Mouse (Mus musculus) embryonic facial prominence, embryonic 14.5 days (tissue): ENCODE measurements around the gene 4930579F01Rik. TPM values are rescaled to one million over a fixed set of nuclear protein-coding genes. Genes with fewer than 3 reads are reported as not detected.

Source experiments
- ATAC-seq: fragments of 200-750 bp; cut with Nextera tagmentation; 2 replicates; pipeline ENCODE4 v1.8.0; 2017; ENCODE audit warnings: low read depth, moderate number of reproducible peaks, moderate TSS enrichment
- DNase-seq: peaks from one replicate; pipeline ENCODE4 v3.0.0-alpha.2; 2015; ENCODE audit warnings: low spot score
- H3K27ac ChIP-seq: fragments of 300-500 bp; sonication (generic); replicated peaks from 2 replicates; pipeline ENCODE4 v1.5.1; 2014; ENCODE audit warnings: low read depth, mild to moderate bottlenecking, low read length, moderate library complexity
- H3K27me3 ChIP-seq: fragments of 300-500 bp; sonication (generic); replicated peaks from 2 replicates; pipeline ENCODE4 v1.6.1; 2014; ENCODE audit warnings: low read length; ENCODE audit not compliant: control insufficient read depth, insufficient read depth
- H3K36me3 ChIP-seq: fragments of 300-500 bp; sonication (generic); 2 replicates; pipeline ENCODE4 v1.6.1; 2014; ENCODE audit warnings: low read length, mixed read lengths; ENCODE audit not compliant: control insufficient read depth, insufficient read depth
- H3K4me1 ChIP-seq: fragments of 300-500 bp; sonication (generic); 2 replicates; pipeline ENCODE4 v1.6.1; 2014; ENCODE audit warnings: antibody characterized with exemption, low read length; ENCODE audit not compliant: control insufficient read depth, insufficient read depth
- H3K4me2 ChIP-seq: fragments of 300-500 bp; sonication (generic); 2 replicates; pipeline ENCODE4 v1.6.1; 2014; ENCODE audit warnings: low read depth, mild to moderate bottlenecking, low read length, moderate library complexity, mixed read lengths
- H3K4me3 ChIP-seq: fragments of 300-500 bp; sonication (generic); 2 replicates; pipeline ENCODE4 v1.5.1; 2014; ENCODE audit warnings: low read depth, mild to moderate bottlenecking, low read length
- H3K9ac ChIP-seq: fragments of 300-500 bp; sonication (generic); 2 replicates; pipeline ENCODE4 v1.6.1; 2014; ENCODE audit warnings: low read depth, mild to moderate bottlenecking, low read length, moderate library complexity, mixed read lengths
- H3K9me3 ChIP-seq: fragments of 300-500 bp; sonication (generic); 2 replicates; pipeline ENCODE4 v1.6.1; 2016; ENCODE audit warnings: low read length; ENCODE audit not compliant: control insufficient read depth
- WGBS: fragments of 180-500 bp; shearing (Covaris S2); extraction: QIAGEN DNeasy Blood & Tissue Kit; methylation state at CpG from one replicate; pipeline ENCODE4 v1.1.7; 2014; 5-methylcytosine and 5-hydroxymethylcytosine counted together
- polyA plus RNA-seq: library from polyadenylated mRNA; unstranded; fragments of >200 nt; fragmentation: Nextera tagmentation; extraction: Ambion mirVana; gene quantifications from 2 replicates; pipeline ENCODE4 v1.2.1, GENCODE M21; 2014

Gene 4930579F01Rik
- polyA plus RNA-seq = 0.21 TPM in 1 of 2 replicates, not detected in the other

- no peak within 1 kb of the TSS for H3K4me2 ChIP-seq
- 86% methylated on average over 15 of the region's 15 CpGs for WGBS
- H3K27me3 ChIP-seq = no peaks in the 10 kb centered on the region
- no peaks in the 10 kb centered on the region for H3K4me1 ChIP-seq
- no peak within 1 kb of the TSS for H3K4me3 ChIP-seq
- no peak within 1 kb of the TSS for H3K27ac ChIP-seq
- no peak for ATAC-seq
- H3K9me3 ChIP-seq = no peaks in the 10 kb centered on the region
- DNase-seq = no peak
- H3K36me3 ChIP-seq = no peaks in the 10 kb centered on the region
- no peak within 1 kb of the TSS for H3K9ac ChIP-seq
Measured at GRCm38 (mm10) chr3:138193683-138194302, at the start of gene 4930579F01Rik. TSS of gene 4930579F01Rik (minus strand) at chr3:138193825.

GRCm38 (mm10) chr3:138242933-138243332 lies 49.3 kb upstream of the 4930579F01Rik start:
- DNase-seq (no peak), ATAC-seq (no peak)
- no peaks in the 10 kb centered on the region for H3K27me3 ChIP-seq
- H3K36me3 ChIP-seq = no peaks in the 10 kb centered on the region
- no peaks in the 10 kb centered on the region for H3K4me1 ChIP-seq
- no peak overlapping the region for H3K4me3 ChIP-seq
- no peak overlapping the region for H3K4me2 ChIP-seq
- no peaks in the 10 kb centered on the region for H3K9me3 ChIP-seq
- no peak overlapping the region for H3K9ac ChIP-seq
- no peak overlapping the region for H3K27ac ChIP-seq
- 78% methylated on average over 6 of the region's 6 CpGs for WGBS

- DNase-seq = no peak
- Histone ChIP-seq H3K27me3 (no peaks in the 10 kb centered on the region), H3K27ac (no peak overlapping the region), H3K9ac (no peak overlapping the region), H3K36me3 (no peaks in the 10 kb centered on the region), H3K9me3 (no peaks in the 10 kb centered on the region), H3K4me2 (no peak overlapping the region), H3K4me1 (no peaks in the 10 kb centered on the region), H3K4me3 (no peak overlapping the region)
- ATAC-seq = no peak
- 76% methylated on average over 14 of the region's 14 CpGs for WGBS
Measured at GRCm38 (mm10) chr3:138242021-138242726, 48.5 kb upstream of the 4930579F01Rik start.

GRCm38 (mm10) chr3:138241371-138241770 lies 47.7 kb upstream of the 4930579F01Rik start:
- ATAC-seq = no peak
- no peaks in the 10 kb centered on the region for H3K36me3 ChIP-seq

GRCm38 (mm10) chr3:138240942-138241341 lies 47.3 kb upstream of the 4930579F01Rik start:
- Histone ChIP-seq H3K4me1 (no peaks in the 10 kb centered on the region), H3K4me2 (no peak overlapping the region), H3K36me3 (no peaks in the 10 kb centered on the region), H3K27ac (no peak overlapping the region), H3K9ac (no peak overlapping the region), H3K9me3 (no peaks in the 10 kb centered on the region), H3K27me3 (no peaks in the 10 kb centered on the region), H3K4me3 (no peak overlapping the region)
- DNase-seq (no peak), ATAC-seq (no peak)
- 76% methylated on average over 5 of the region's 5 CpGs for WGBS

More at GRCm38 (mm10) chr3:138241371-138241770, 47.7 kb upstream of the 4930579F01Rik start:
- Histone ChIP-seq H3K4me3 (no peak overlapping the region), H3K4me2 (no peak overlapping the region), H3K27ac (no peak overlapping the region), H3K27me3 (no peaks in the 10 kb centered on the region), H3K9ac (no peak overlapping the region), H3K4me1 (no peaks in the 10 kb centered on the region), H3K9me3 (no peaks in the 10 kb centered on the region)
- 61% methylated on average over 6 of the region's 6 CpGs for WGBS
- no peak for DNase-seq

GRCm38 (mm10) chr3:138240411-138240810 lies 46.8 kb upstream of the 4930579F01Rik start:
- 89% methylated on average over 3 of the region's 3 CpGs for WGBS
- DNase-seq = no peak
- Histone ChIP-seq H3K4me3 (no peak overlapping the region), H3K36me3 (no peaks in the 10 kb centered on the region), H3K27me3 (no peaks in the 10 kb centered on the region), H3K4me1 (no peaks in the 10 kb centered on the region), H3K27ac (no peak overlapping the region), H3K9me3 (no peaks in the 10 kb centered on the region), H3K9ac (no peak overlapping the region), H3K4me2 (no peak overlapping the region)
- no peak for ATAC-seq

GRCm38 (mm10) chr3:138239461-138239860 lies 45.8 kb upstream of the 4930579F01Rik start:
- H3K9ac ChIP-seq = no peak overlapping the region
- H3K4me1 ChIP-seq = no peaks in the 10 kb centered on the region
- 82% methylated on average over 6 of the region's 6 CpGs for WGBS
- H3K4me2 ChIP-seq = no peak overlapping the region
- no peak overlapping the region for H3K27ac ChIP-seq
- no peak for ATAC-seq
- no peak for DNase-seq
- no peaks in the 10 kb centered on the region for H3K36me3 ChIP-seq
- no peak overlapping the region for H3K4me3 ChIP-seq
- H3K27me3 ChIP-seq = no peaks in the 10 kb centered on the region
- H3K9me3 ChIP-seq = no peaks in the 10 kb centered on the region

- Histone ChIP-seq H3K36me3 (no peaks in the 10 kb centered on the region), H3K4me1 (no peaks in the 10 kb centered on the region), H3K9ac (no peak overlapping the region), H3K4me2 (no peak overlapping the region), H3K9me3 (no peaks in the 10 kb centered on the region), H3K4me3 (no peak overlapping the region), H3K27me3 (no peaks in the 10 kb centered on the region), H3K27ac (no peak overlapping the region)
- ATAC-seq = no peak
- no peak for DNase-seq
- 76% methylated on average over 10 of the region's 10 CpGs for WGBS
Measured at GRCm38 (mm10) chr3:138238046-138238445, 44.4 kb upstream of the 4930579F01Rik start.
